Mouse (Mus musculus) bone marrow, adult 2 months (tissue): ENCODE measurements at regions not wholly inside any gene's neighbourhood (a gene's known extent, or its start where the extent isn't known, plus 50 kb on each side); places are given as distances from the start of the nearest gene placed in this dataset.

Experiments used
- CTCF ChIP-seq: fragments of 200-500 bp; IDR thresholded peaks from 2 replicates; pipeline ENCODE4 v1.5.1; 2011; ENCODE audit warnings: low read length, control low read depth; ENCODE audit not compliant: control insufficient read depth, insufficient read depth
- POLR2A ChIP-seq: fragments of 200-500 bp; IDR thresholded peaks from 2 replicates; pipeline ENCODE4 v1.6.1; 2011; ENCODE audit warnings: low read depth, mild to moderate bottlenecking, control low read depth, low read length, borderline replicate concordance; ENCODE audit not compliant: control insufficient read depth

DNA sequence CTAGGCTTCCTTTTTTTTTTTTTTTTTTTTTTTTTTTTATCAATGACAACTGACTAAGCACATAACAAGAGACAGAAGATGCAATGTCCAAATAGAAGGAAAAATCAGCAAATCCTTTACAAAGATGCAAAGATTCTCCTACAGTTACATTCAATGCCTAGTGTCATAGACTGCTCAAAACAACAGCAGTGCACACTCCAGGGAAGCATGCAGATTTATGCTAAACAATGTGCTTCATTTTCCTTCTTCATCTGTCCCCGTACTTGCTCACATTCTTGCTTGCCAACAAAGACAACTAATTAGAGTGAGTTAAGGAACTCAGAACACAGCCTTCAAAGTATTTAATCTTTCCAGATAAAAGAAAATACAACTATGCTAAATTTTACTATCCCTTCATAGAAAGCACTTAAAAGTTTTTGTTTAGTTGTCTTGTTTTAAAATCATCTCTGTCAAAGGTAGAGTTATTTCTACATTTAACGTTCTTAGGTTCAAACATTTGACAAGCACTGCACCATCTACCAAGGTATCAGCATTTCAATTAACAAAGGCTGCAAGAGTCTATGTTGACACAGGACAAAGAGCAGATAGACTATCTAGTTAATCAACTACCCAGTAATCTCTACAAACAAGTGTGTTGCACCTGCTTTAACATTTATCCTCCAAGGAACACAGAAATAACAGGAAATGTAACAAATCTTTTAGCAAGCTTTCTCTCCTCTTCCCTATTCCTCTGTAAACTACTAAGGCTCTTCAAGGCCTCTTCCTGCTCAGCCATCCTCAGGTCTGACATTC lies 86.7 kb downstream of the Sucnr1 start:
- TF ChIP-seq POLR2A, result no peak
- no peak for TF ChIP-seq CTCF
